Mouse (Mus musculus) thymus, postnatal 14 days (tissue): ENCODE measurements around the gene Zfp661.
A peak's percentile ranks its signal among the peaks of the same experiment; 100 is the strongest.

ENCODE experiments used
- DNase-seq: peaks from one replicate; pipeline ENCODE4 v3.0.0; 2021

The Zfp661 gene

DNA sequence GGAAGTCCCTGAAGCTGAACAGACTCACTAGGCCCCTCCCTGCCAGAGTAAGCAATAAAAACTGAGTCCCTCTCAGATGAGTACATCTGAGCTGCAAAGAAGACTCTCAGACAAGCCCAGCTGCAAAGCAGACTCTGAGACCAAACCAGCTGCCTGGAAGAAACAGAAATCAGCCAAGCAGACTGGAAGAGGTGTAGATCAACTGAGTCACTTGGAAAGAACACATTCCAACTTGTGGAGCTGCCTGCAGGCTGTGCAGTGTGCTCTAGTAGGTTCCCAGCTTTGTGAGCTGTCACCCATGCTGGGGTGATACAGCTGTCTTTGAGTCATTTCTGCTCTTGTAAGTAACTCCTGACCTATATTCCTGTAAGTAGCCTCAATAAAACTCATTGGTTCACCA is 37.2 kb downstream of the Zfp661 start:
- no peak for DNase-seq

DNA sequence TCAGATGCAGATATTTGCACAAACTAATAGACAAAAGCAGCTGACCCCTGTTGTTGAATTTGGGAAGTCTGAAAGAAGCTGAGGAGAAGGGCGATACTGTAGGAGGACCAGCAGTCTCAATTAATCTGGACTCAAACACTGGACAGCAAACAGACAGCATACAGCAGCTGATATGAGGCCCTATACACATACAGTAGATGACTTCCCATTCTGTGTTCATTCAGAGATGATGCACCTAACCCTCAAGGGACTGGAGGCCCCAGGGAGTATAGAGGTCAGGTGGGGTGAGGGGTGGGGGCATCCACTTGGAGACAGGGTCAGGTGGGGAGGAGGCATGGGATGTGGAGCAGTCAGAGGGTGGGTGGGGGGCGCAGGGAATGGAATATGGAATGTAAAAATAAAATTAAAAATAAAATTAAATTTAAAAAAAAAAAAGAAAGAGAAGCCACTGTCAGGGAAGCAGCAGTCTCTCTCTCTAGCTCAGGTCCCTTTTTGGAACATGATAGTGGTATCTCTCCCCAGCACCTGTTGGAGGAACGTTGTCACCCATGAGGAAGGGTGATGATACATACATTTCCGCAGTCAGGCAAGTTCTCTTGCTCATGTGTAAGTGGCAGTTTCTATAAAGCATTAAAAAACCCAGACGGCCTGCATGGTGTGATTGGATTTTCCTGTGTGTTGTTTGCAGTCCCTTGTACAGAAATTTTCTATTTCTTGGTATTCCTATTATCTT is 38.4 kb downstream of the Zfp661 start:
- DNase-seq, result no peak

DNA sequence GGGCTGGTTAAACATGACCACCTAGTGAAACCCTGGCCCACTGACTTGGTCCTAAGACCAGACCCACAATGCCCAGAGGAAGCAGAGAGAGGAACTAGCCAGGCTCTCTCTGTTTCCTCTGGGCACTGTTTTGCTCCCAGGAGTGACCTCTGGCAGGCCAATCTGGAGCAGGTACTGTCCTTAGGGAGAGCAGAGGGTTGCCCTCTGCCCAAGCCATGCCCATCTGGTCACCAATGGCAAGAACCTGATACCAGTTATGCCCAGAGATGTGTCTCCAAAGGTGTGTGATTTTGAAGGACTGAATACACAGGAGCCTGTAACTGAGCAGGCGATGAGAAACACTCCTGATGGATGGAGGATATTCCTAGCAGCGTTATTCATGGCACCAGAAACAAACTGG is 45.2 kb downstream of the Zfp661 start:
- DNase-seq, result no peak

DNA sequence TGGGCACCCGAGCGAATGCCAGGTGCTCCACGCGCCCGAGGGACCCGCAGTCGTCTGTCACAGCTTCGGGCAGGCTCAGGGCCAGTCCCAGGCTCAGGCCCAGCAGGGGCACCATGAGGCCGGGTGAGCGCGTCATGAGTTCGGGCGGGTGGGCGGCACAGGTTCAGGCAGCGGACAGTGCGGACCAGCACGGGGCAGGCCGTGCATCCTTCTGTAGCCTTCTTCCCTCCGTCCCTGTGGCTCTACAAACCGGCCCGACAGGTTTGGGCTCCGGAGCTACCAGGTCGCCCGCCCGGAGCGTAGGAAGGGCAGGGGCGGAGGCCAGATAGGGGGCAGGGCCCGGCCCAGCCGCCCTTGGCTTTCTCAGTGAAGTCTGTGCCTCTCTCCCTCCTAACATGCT is 45.7 kb downstream of the Zfp661 start, which contains the start of gene Prom2:
Prom2 (minus strand) TSS at position 283 of the 400 bp plus-strand sequence.
- DNase-seq, result no peak

DNA sequence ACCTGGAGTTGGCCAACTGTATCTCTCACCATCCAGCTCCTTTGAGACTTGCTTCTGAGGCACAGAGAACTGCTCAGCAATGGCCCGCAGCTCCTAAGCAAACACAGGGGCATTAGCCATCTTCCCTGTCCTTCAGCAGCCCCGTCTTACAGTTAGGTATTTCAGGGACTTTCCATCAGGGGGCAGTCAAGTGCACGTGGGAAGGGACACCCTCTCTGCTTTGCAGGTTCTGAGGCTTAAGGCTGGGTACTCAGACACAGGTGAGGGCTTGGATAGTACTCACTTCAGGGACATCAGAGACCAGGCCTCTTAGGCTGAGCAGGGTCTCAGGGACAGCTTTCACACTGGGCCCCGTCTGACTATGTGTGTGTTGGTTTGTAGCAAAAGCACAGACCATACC is 47.4 kb downstream of the Zfp661 start:
- peak; percentile 40 for DNase-seq

DNA sequence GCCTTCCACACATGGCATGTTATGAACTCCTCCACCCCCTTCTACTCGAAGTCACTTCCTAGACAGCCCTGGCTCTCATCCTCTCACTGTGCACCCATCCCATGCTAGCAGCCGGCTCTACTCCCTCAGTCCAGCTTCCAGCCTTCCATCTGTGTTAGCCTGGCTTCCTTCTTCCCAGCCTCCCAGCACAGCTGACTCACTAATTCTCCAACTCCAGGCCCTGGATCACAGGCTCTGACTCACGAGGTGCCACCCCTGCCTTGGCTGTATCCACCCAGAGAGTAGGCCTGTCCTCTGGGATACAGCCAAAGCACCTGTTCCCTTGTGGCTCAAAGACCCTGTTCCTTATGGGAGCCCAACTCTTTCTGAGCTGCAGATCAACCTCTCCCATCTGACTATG is 49.3 kb downstream of the Zfp661 start:
- no peak for DNase-seq

DNA sequence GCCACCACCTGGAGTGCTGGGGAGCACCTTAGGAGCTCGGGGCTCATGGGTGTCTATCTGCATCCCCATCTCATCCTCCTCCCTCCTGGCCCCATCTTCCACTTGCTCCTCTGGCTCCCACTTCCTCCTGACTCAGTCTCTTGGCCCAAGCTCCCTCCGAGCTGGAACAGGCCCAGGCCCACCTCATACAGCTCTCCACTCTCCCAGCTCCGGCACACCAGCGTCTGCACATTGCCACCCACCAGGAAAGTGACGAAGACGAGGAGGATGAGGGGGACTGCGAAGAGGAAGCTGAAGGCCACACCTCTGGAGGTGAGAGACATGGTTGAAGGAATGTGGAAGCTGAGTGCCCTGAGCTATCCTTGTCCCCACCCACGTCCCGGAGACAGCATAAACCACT is 51.5 kb downstream of the Zfp661 start:
- no peak for DNase-seq

DNA sequence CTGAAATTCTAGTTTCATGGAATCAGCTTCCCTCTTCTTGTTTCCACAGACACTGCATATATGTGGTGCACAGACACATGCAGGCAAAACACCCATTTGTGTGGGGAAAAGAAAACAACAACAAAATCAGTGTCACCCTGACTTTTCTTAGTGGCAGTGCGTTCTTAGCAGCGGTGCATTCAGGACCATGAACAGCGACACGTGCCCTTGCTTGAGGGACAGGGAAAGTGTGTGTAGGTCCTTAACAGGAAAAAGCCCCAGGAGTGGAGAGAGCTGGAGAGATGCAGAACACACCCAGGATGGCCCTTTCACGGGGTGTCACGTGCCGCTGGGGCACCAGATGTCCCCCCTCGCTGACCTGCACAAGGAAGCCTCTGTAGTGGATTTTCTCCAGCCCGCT is 54.5 kb downstream of the Zfp661 start:
- DNase-seq, result peak; percentile 11

DNA sequence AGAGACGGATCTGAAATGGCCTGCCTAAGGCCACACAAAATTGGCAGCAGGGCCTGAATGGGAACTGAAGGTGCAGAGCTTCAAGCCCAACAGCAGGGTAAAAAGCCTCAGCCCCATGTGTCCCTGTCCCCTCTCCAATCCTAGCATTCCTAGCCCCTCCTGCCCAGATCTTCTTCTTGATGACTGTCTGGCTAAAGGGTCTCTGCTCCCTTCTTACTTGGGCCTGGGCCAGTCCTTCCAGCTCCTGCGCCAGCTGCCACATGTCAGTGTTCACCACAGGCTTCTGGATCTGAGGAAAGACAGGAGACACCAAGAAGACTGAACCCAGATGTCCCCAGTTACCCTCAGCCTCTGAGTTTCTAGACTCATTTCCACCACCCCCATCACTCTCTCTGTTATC is 55.3 kb downstream of the Zfp661 start:
- no peak for DNase-seq

DNA sequence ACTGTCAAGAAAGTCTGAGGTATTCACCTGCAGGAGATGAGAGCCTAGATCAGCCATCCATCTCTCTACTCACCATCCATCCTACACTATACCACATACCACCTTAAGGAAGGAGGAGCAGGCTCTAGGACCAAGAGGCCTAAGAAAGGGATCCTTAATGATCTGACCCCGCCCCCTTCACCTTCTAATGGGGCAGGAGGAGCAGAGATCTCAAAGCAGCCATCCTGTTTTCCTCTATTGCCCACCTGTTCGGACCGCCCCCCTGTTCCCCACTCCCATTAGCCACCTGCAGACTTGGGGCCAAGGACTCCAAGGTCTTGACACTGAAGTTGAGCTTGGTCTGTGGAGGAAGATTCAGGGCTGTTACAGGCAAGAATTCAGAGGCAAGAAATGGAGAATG is 56.5 kb downstream of the Zfp661 start:
- DNase-seq, result no peak

DNA sequence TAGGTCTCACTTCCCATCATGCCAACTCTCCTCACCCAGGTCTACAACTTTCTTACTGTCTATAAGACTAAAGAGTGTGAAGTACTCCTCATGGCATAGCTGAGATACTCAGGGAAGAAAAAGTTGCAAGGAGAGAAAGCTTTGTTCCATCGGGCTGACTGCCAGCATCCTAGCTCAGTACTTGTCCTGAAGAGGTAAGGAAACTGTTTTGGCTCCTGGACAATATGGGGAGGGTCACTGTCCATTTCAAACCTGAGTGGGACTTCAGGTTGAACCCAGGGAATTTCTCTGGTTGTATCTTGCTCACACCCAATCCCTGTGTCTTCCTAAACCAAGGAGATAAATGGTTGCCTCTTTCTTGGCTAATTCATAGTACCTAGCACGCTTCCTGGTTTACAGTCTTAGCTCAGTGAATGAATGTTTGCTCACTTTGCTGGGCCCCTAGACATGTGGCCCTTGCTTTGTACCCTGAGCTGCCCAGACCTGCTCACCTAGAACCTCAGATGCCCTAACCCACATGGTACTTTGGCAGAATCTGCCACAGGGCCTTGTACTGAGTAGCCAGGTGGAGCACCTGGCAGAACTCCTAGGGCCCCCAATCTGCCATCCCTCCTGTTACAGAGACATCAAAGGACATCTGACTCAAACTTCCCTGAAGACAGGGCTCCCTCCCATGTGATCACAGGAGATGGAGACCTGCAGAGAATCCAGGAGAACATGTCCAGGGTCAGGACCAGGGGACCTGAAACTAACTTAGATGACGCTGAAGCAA is 61.7 kb downstream of the Zfp661 start:
- DNase-seq, result no peak
